Mouse (Mus musculus): Measurements from ENCODE around the gene Mettl9. TPM values are rescaled to one million over a fixed set of nuclear protein-coding genes. Genes with fewer than 3 reads are reported as not detected.
A peak's percentile ranks its signal among the peaks of the same experiment; 100 is the strongest.
"Not testable (repeated sequence)": the region's sequence is repeated elsewhere in the genome, so short reads cannot be mapped to it uniquely, and the experiment has no call there.

Mettl9 gene
- polyA plus RNA-seq, 1 experiment from 2014 or later = 87.4 TPM

DNA sequence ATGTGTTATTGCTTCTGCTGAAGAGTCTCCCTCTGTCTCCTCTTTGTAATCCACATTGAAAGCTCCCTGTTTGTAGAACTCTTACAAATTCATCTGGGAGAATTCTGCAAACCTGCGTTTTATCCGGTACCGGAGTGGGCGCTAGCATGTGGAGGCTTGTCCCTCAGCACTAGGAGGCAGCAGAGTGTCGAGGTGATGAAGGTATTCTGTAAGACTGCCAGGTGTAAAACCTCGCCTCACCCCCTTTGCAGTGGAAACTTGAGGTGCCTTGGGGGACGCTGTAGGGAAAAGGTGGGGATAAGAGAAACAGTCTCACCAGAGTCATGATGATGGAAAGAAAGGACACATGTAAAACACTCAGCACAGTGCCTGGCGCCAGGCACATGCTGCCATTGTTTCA lies 14.0 kb upstream of the Mettl9 start:
- no peaks in the 10 kb centered on the region for H3K27me3 ChIP-seq
- no peak overlapping the region for H3K4me2 ChIP-seq
- no peak overlapping the region for H3K9ac ChIP-seq
- H3K36me3 ChIP-seq = no peaks in the 10 kb centered on the region
- 31% methylated on average over 8 of the region's 8 CpGs for WGBS
- no peak for ATAC-seq (replicated peaks; ENCODE audit: insufficient number of reproducible peaks, insufficient read depth, low FRiP score, low read depth)
- no peaks in the 10 kb centered on the region for H3K4me1 ChIP-seq (replicated peaks)
- no peak overlapping the region for H3K4me3 ChIP-seq
- no peak overlapping the region for H3K27ac ChIP-seq
- H3K9me3 ChIP-seq (replicated peaks) = no peaks in the 10 kb centered on the region

GRCm38 (mm10) chr7:121025221-121026008 lies 8.8 kb upstream of the Mettl9 start:
- H3K4me1 ChIP-seq (replicated peaks) = no peaks in the 10 kb centered on the region

GRCm38 (mm10) chr7:121026300-121026699 lies 7.9 kb upstream of the Mettl9 start:
- ATAC-seq (replicated peaks; ENCODE audit: insufficient number of reproducible peaks, insufficient read depth, low FRiP score, low read depth) = no peak
- no peaks in the 10 kb centered on the region for H3K4me1 ChIP-seq (replicated peaks)
- no peak overlapping the region for H3K4me2 ChIP-seq
- H3K9me3 ChIP-seq (replicated peaks) = no peaks in the 10 kb centered on the region
- no peak overlapping the region for H3K9ac ChIP-seq
- no peak overlapping the region for H3K27ac ChIP-seq
- WGBS = 62% methylated on average over 3 of the region's 3 CpGs
- peaks cover 15% of the 10 kb centered on the region for H3K27me3 ChIP-seq
- no peaks in the 10 kb centered on the region for H3K36me3 ChIP-seq
- H3K4me3 ChIP-seq = no peak overlapping the region

More at GRCm38 (mm10) chr7:121025221-121026008, 8.8 kb upstream of the Mettl9 start:
- ATAC-seq (replicated peaks; ENCODE audit: insufficient number of reproducible peaks, insufficient read depth, low FRiP score, low read depth) = no peak
- H3K27ac ChIP-seq = no peak overlapping the region
- peaks cover 10% of the 10 kb centered on the region for H3K27me3 ChIP-seq
- no peak overlapping the region for H3K9ac ChIP-seq
- H3K4me2 ChIP-seq = no peak overlapping the region
- WGBS = 56% methylated on average over 6 of the region's 6 CpGs
- no peaks in the 10 kb centered on the region for H3K9me3 ChIP-seq (replicated peaks)
- no peak overlapping the region for H3K4me3 ChIP-seq
- H3K36me3 ChIP-seq = no peaks in the 10 kb centered on the region

GRCm38 (mm10) chr7:121029947-121030346 lies 4.3 kb upstream of the Mettl9 start:
- H3K27me3 ChIP-seq = peaks cover 27% of the 10 kb centered on the region
- ATAC-seq (replicated peaks; ENCODE audit: insufficient number of reproducible peaks, insufficient read depth, low FRiP score, low read depth); H3K27ac ChIP-seq; H3K4me2 ChIP-seq; H3K4me1 ChIP-seq (replicated peaks); H3K9ac ChIP-seq; H3K9me3 ChIP-seq (replicated peaks); H3K4me3 ChIP-seq; H3K36me3 ChIP-seq: not testable (repeated sequence)

DNA sequence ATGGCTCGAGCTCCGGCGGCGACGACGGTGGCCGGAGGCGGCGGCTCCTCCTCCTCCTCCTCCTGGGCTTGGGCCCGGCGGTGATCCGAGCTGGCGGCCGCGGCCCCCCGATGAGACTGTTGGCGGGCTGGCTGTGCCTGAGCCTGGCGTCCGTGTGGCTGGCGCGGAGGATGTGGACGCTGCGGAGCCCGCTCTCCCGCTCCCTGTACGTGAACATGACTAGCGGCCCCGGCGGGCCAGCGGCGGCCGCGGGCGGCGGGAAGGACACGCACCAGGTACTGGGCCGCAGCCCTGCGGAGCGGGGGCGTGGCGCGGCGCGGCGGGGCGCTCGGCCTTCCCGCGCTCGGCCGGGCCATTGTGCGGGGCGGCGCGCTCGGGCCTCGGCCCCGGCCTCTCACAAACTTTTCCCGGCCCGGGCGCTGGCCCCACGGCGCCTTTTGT lies 476 bp downstream of the Mettl9 start:
- peak overlapping the region; percentile 70 for H3K4me2 ChIP-seq
- H3K27me3 ChIP-seq = peaks cover 19% of the 10 kb centered on the region
- ATAC-seq (replicated peaks; ENCODE audit: insufficient number of reproducible peaks, insufficient read depth, low FRiP score, low read depth) = peak; percentile 79
- no peaks in the 10 kb centered on the region for H3K9me3 ChIP-seq (replicated peaks)
- H3K9ac ChIP-seq = peak overlapping the region; percentile 98
- H3K36me3 ChIP-seq = no peaks in the 10 kb centered on the region
- peak overlapping the region; percentile 98 for H3K4me3 ChIP-seq
- peak overlapping the region; percentile 96 for H3K27ac ChIP-seq
- WGBS = under 1% methylated on average over 63 of the region's 63 CpGs
- H3K4me1 ChIP-seq (replicated peaks) = peaks cover 14% of the 10 kb centered on the region

- peaks cover 19% of the 10 kb centered on the region for H3K4me1 ChIP-seq (replicated peaks)
- peak; percentile 11 for ATAC-seq (replicated peaks; ENCODE audit: insufficient number of reproducible peaks, insufficient read depth, low FRiP score, low read depth)
- peak overlapping the region; percentile 98 for H3K9ac ChIP-seq
- H3K9me3 ChIP-seq (replicated peaks) = no peaks in the 10 kb centered on the region
- peaks cover 18% of the 10 kb centered on the region for H3K27me3 ChIP-seq
- H3K27ac ChIP-seq = peak overlapping the region; percentile 96
- peak overlapping the region; percentile 70 for H3K4me2 ChIP-seq
- peak overlapping the region; percentile 98 for H3K4me3 ChIP-seq
- WGBS = under 1% methylated on average over 24 of the region's 24 CpGs
- H3K36me3 ChIP-seq = no peaks in the 10 kb centered on the region
Measured at GRCm38 (mm10) chr7:121035161-121035721, 996 bp downstream of the Mettl9 start.

GRCm38 (mm10) chr7:121040595-121040994 lies 6.3 kb downstream of the Mettl9 start:
- no peak overlapping the region for H3K4me2 ChIP-seq
- H3K4me1 ChIP-seq (replicated peaks) = peaks cover 36% of the 10 kb centered on the region
- no peak overlapping the region for H3K9ac ChIP-seq
- H3K36me3 ChIP-seq = no peaks in the 10 kb centered on the region
- WGBS = 78% methylated on average over 4 of the region's 4 CpGs
- no peaks in the 10 kb centered on the region for H3K9me3 ChIP-seq (replicated peaks)
- H3K27ac ChIP-seq = no peak overlapping the region
- no peaks in the 10 kb centered on the region for H3K27me3 ChIP-seq
- ATAC-seq (replicated peaks; ENCODE audit: insufficient number of reproducible peaks, insufficient read depth, low FRiP score, low read depth) = no peak
- H3K4me3 ChIP-seq = no peak overlapping the region

- Histone ChIP-seq H3K9ac (no peak overlapping the region), H3K27ac (no peak overlapping the region), H3K36me3 (no peaks in the 10 kb centered on the region), H3K27me3 (no peaks in the 10 kb centered on the region), H3K4me3 (no peak overlapping the region), H3K4me2 (no peak overlapping the region), H3K9me3 (replicated peaks) (no peaks in the 10 kb centered on the region), H3K4me1 (replicated peaks) (peaks cover 27% of the 10 kb centered on the region)
- WGBS = 84% methylated on average over 1 of the region's 1 CpGs
- ATAC-seq (replicated peaks; ENCODE audit: insufficient number of reproducible peaks, insufficient read depth, low FRiP score, low read depth) = no peak
Measured at GRCm38 (mm10) chr7:121041989-121042388, 7.7 kb downstream of the Mettl9 start.

- Histone ChIP-seq H3K4me3 (no peak overlapping the region), H3K27me3 (no peaks in the 10 kb centered on the region), H3K9me3 (replicated peaks) (no peaks in the 10 kb centered on the region), H3K4me1 (replicated peaks) (peaks cover 26% of the 10 kb centered on the region), H3K4me2 (no peak overlapping the region), H3K27ac (no peak overlapping the region), H3K36me3 (no peaks in the 10 kb centered on the region), H3K9ac (no peak overlapping the region)
- 91% methylated on average over 3 of the region's 3 CpGs for WGBS
- ATAC-seq (replicated peaks; ENCODE audit: insufficient number of reproducible peaks, insufficient read depth, low FRiP score, low read depth) = no peak
Measured at GRCm38 (mm10) chr7:121043004-121043403, 8.8 kb downstream of the Mettl9 start.

DNA sequence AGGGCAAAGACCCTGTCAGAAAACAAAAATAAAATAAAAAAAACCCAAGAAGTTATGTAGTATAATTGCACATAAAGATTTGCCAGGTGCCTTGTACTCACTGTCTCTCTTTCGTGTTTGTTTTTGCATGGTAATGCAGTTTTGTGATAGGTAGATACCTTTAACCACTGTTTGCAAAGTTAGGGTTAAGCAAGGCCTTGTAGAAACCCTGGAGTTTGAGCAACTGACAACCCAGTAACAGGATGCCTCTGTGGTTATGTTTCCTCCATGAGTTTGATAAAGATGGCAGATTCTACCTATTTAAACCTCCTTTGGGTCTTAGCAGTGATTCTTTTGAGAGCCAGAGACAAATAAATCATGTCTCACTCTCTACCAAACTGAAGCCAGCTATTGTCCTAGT lies 9.3 kb downstream of the Mettl9 start:
- no peak for ATAC-seq (replicated peaks; ENCODE audit: insufficient number of reproducible peaks, insufficient read depth, low FRiP score, low read depth)
- Histone ChIP-seq H3K27ac (no peak overlapping the region), H3K4me3 (no peak overlapping the region), H3K9ac (no peak overlapping the region), H3K9me3 (replicated peaks) (no peaks in the 10 kb centered on the region), H3K36me3 (no peaks in the 10 kb centered on the region; the same call in 1 of the 2 replicates), H3K27me3 (no peaks in the 10 kb centered on the region), H3K4me1 (replicated peaks) (peaks cover 24% of the 10 kb centered on the region), H3K4me2 (no peak overlapping the region)
- WGBS = 88% methylated on average over 1 of the region's 1 CpGs

DNA sequence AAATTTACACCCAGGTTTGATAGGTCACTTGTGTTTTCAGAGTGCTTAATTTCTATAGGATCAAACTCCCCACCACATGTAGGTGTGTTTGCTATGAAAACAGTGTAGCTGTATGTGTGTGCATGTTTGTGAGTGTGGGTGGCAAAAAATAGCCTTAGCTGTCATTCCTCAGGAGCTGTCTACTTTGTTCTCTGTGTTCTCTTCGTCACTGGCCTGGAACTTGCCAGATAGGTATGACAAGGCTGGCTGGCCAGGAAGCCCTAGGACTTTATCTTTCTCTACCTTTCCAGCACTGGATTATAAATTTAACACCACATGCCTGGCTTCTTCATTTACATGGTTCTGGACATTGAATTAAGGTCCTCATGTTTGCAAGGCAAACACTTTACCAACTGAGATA lies 10.0 kb downstream of the Mettl9 start:
- Histone ChIP-seq H3K9ac (no peak overlapping the region), H3K27ac (0 out of 2 replicates have a peak overlapping the region, but pooled peaks have one; percentile 12), H3K27me3 (no peaks in the 10 kb centered on the region), H3K36me3 (no peaks in the 10 kb centered on the region; the same call in 1 of the 2 replicates), H3K4me2 (no peak overlapping the region), H3K9me3 (replicated peaks) (no peaks in the 10 kb centered on the region), H3K4me3 (no peak overlapping the region), H3K4me1 (replicated peaks) (peaks cover 24% of the 10 kb centered on the region)
- ATAC-seq (replicated peaks; ENCODE audit: insufficient number of reproducible peaks, insufficient read depth, low FRiP score, low read depth) = no peak
- WGBS = 38% methylated on average over 1 of the region's 1 CpGs
